Mouse (Mus musculus) heart, postnatal 14 days (tissue): ENCODE data around the gene Slc25a29. TPM values are rescaled to one million over a fixed set of nuclear protein-coding genes. Genes with fewer than 3 reads are reported as not detected.

Experiments
- DNase-seq, 2 experiments: peaks; one replicate each; pipeline ENCODE4 v3.0.0; 2021 to 2022
- intact Hi-C: fragments of 180-260 bp; cut with DNase I; formaldehyde crosslinking; loops from one replicate; pipeline ENCODE4 v1.15.1; 2025
- microRNA-seq, 2 experiments: library from miRNA; unstranded; fragments of <30 nt; microRNA quantifications; one replicate each; pipeline ENCODE4 v1.2.0; 2021 to 2022
- total RNA-seq, 2 experiments: library from RNA; stranded (reverse); gene quantifications; 2 replicates each; pipeline ENCODE4 v1.2.3; 2021

Gene Slc25a29
- total RNA-seq, 2 experiments from 2014 or later, result 5.7 to 6.0 TPM

- intact Hi-C loops, result loop anchor here (5.0 kb wide), 1 partner anchor 82 kb away; the partner anchor contains the start of genes Wars and Wdr25
Observed at GRCm38 (mm10) chr12:108810309-108810708, 25.4 kb downstream of the Slc25a29 start.

GRCm38 (mm10) chr12:108809771-108810170 lies 25.9 kb downstream of the Slc25a29 start:
- intact Hi-C loops, result loop anchor here (5.0 kb wide), 1 partner anchor 83 kb away; the partner anchor contains the start of genes Wars and Wdr25

More at GRCm38 (mm10) chr12:108810309-108810708, 25.4 kb downstream of the Slc25a29 start:
- no peak for DNase-seq

GRCm38 (mm10) chr12:108808465-108808864 lies 27.2 kb downstream of the Slc25a29 start:
- intact Hi-C loops, result no loop called here
- no peak for DNase-seq

More at GRCm38 (mm10) chr12:108809771-108810170, 25.9 kb downstream of the Slc25a29 start:
- DNase-seq, result no peak

- intact Hi-C loops, result no loop called here
Observed at GRCm38 (mm10) chr12:108804388-108804787, 31.3 kb downstream of the Slc25a29 start.

GRCm38 (mm10) chr12:108801613-108802012 lies 34.1 kb downstream of the Slc25a29 start:
- DNase-seq, result no peak
- intact Hi-C loops, result no loop called here

More at GRCm38 (mm10) chr12:108804388-108804787, 31.3 kb downstream of the Slc25a29 start:
- DNase-seq, result no peak

GRCm38 (mm10) chr12:108794979-108795537 lies 40.6 kb downstream of the Slc25a29 start:
- no peak for DNase-seq
- intact Hi-C loops, result loop anchor here (2.0 to 10.0 kb wide), 3 partner anchors 42 to 620 kb away; partner anchors contain the start of genes Ccnk, Setd3, Slc25a47 and Wars

- peak; percentile 86 to 89 for DNase-seq
- intact Hi-C loops, result loop anchor here (2.0 to 10.0 kb wide), 2 partner anchors 43 to 619 kb away; partner anchors contain the start of genes Ccnk, Setd3 and Slc25a47
Observed at GRCm38 (mm10) chr12:108794078-108794711, 41.5 kb downstream of the Slc25a29 start.

GRCm38 (mm10) chr12:108793453-108793941 lies 42.2 kb downstream of the Slc25a29 start:
- intact Hi-C loops, result loop anchor here (10.0 kb wide), 1 partner anchor 619 kb away; the partner anchor contains the start of genes Ccnk and Setd3
- DNase-seq, result peak; percentile 40 to 43

GRCm38 (mm10) chr12:108792546-108793452 lies 42.9 kb downstream of the Slc25a29 start, which contains the start of gene Yy1:
TSS of gene Yy1 (plus strand) at chr12:108792973.
- peak; percentile 99 for DNase-seq
- intact Hi-C loops, result loop anchor here (10.0 kb wide), 1 partner anchor 618 kb away; the partner anchor contains the start of genes Ccnk and Setd3

- peak; percentile 86 to 89 for DNase-seq
- intact Hi-C loops, result loop anchor here (10.0 kb wide), 1 partner anchor 617 kb away; the partner anchor contains the start of genes Ccnk and Setd3
Observed at GRCm38 (mm10) chr12:108792152-108792545, 43.5 kb downstream of the Slc25a29 start.

GRCm38 (mm10) chr12:108787329-108787728 lies 48.4 kb downstream of the Slc25a29 start:
- intact Hi-C loops, result loop anchor here (2.0 kb wide), 1 partner anchor 17 kb away; no protein-coding TSS in a partner anchor
- DNase-seq, result no peak

- DNase-seq, result no peak
- intact Hi-C loops, result no loop called here
Observed at GRCm38 (mm10) chr12:108785161-108785560, 50.5 kb downstream of the Slc25a29 start.

GRCm38 (mm10) chr12:108780108-108780877 lies 55.4 kb downstream of the Slc25a29 start:
- DNase-seq, result no peak
- intact Hi-C loops, result no loop called here

Small RNA genes lying within 50 kb of the gene (microRNA-seq; reads per million reads assigned to microRNA genes)
- 87.7 to 94.1 reads per million in 2 experiments for gene Mir345

Other genes starting within 250 kb of the Slc25a29 start
- gene Degs2, start 133.6 kb downstream of the Slc25a29 start, total RNA-seq, result under 1 TPM; 0.27 to 0.81 TPM
- gene Yy1, start 42.9 kb downstream of the Slc25a29 start, total RNA-seq, result 10 to 100 TPM; 39.3 to 41.4 TPM
- 1 to 10 TPM; 5.1 to 7.9 TPM for gene Slc25a47, start 163 bp upstream of the Slc25a29 start, total RNA-seq
- gene Wdr25, start 57.7 kb upstream of the Slc25a29 start, total RNA-seq, result 1 to 10 TPM; 4.7 to 6.5 TPM
- gene Wars, start 58.3 kb upstream of the Slc25a29 start, total RNA-seq, result 10 to 100 TPM; 32.2 to 36.7 TPM
- under 1 TPM; 0.51 to 0.67 TPM for gene Begain, start 232.3 kb upstream of the Slc25a29 start, total RNA-seq